Comparison of ENCODE assay signal across 23 mouse cellular contexts in the genomic region with DNA sequence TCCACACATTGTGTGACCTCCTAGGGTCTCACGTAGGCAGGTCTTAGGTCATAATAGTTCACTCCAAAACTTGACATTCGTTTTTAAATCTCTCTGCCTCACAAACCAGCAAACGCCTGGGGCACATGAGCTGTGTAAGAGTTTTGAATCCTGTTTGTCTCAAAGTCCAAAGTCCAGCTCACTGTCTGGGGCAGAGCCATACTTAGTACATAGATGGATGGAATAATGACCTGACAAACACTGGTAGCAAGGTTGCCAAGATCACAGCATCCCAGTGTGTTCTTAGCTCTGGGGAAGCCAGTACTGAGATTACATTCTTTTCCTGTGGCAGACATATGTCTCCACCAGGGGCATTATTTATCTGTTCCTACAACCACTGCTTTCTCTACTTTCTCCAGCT.
DNase-seq lines count a peak whose midpoint lies in the region; ATAC-seq and TF ChIP-seq lines count a peak whose summit lies in the region.
"Had no signal": no experiment of that assay in that cellular context is flagged by ENCODE, and none has a peak within 500 bp of the region (broad histone marks: within the 10 kb centered on the region; RNA-seq: fewer than 3 reads in every experiment).

No protein-coding gene starts in this region.

- WGBS in cerebellum, adult 2 months, result 80% methylated on average over 3 of the region's 3 CpGs
- WGBS in kidney, embryonic 16.5 days, result 78% methylated on average over 3 of the region's 3 CpGs
- 31% methylated on average over 3 of the region's 3 CpGs for WGBS in liver, adult 2 months
- 71% methylated on average over 3 of the region's 3 CpGs for WGBS in liver, embryonic 11.5 days

- H3K79me2 ChIP-seq in liver, adult 2 months (ENCODE audit: control insufficient read depth, insufficient read depth, low read length), result no peaks in the 10 kb centered on the region

- no peak overlapping the region for H3K4me3 ChIP-seq in cerebellum, adult 2 months (replicated peaks; ENCODE audit: insufficient read depth, low read depth, low read length)
- no peak overlapping the region for H3K4me3 ChIP-seq in kidney, embryonic 16.5 days (ENCODE audit: low read length)
- no peak overlapping the region for H3K4me3 ChIP-seq in liver, adult 2 months (ENCODE audit: insufficient read depth, low read depth, low read length)
- H3K4me3 ChIP-seq in liver, embryonic 11.5 days (ENCODE audit: low read depth, low read length), result no peak overlapping the region
- H3K4me3 ChIP-seq: embryonic facial prominence, embryonic 12.5 days; embryonic facial prominence, embryonic 15.5 days; gastrocnemius, adult 2 months; heart, embryonic 12.5 days; heart, embryonic 15.5 days had no signal

- no peaks in the 10 kb centered on the region for H3K36me3 ChIP-seq in kidney, embryonic 16.5 days (ENCODE audit: insufficient read depth, low read length)
- H3K36me3 ChIP-seq in liver, adult 2 months (ENCODE audit: control insufficient read depth, insufficient read depth, low read length), result no peaks in the 10 kb centered on the region
- H3K36me3 ChIP-seq in liver, embryonic 11.5 days (ENCODE audit: control insufficient read depth, insufficient read depth, low read length), result no peaks in the 10 kb centered on the region
- H3K36me3 ChIP-seq: embryonic facial prominence, embryonic 12.5 days; embryonic facial prominence, embryonic 15.5 days; heart, embryonic 12.5 days; heart, embryonic 15.5 days had no signal

- no peak for TF ChIP-seq POLR2A in cerebellum, adult 2 months (IDR thresholded peaks at IDR 0.05; ENCODE audit: borderline replicate concordance, insufficient read depth, low read length)
- TF ChIP-seq POLR2A in liver, adult 2 months (IDR thresholded peaks at IDR 0.05; ENCODE audit: extremely low read depth, insufficient read depth, low read length), result no peak

- H3K27me3 ChIP-seq in cerebellum, adult 2 months (ENCODE audit: control insufficient read depth, insufficient read depth, low read length), result no peaks in the 10 kb centered on the region
- 0 out of 2 replicates have a peak, but pooled peaks cover 3% of the 10 kb centered on the region for H3K27me3 ChIP-seq in kidney, embryonic 16.5 days (ENCODE audit: insufficient read depth, low read length)
- no peaks in the 10 kb centered on the region for H3K27me3 ChIP-seq in liver, adult 2 months (ENCODE audit: control insufficient read depth, insufficient read depth, low read length)
- H3K27me3 ChIP-seq in liver, embryonic 11.5 days (replicated peaks; ENCODE audit: control insufficient read depth, insufficient read depth, low read length), result no peaks in the 10 kb centered on the region
- H3K27me3 ChIP-seq: embryonic facial prominence, embryonic 12.5 days; embryonic facial prominence, embryonic 15.5 days; heart, embryonic 12.5 days; heart, embryonic 15.5 days had no signal

- no peaks in the 10 kb centered on the region for H3K4me1 ChIP-seq in cerebellum, adult 2 months (ENCODE audit: control insufficient read depth, insufficient read depth, low read length)
- H3K4me1 ChIP-seq in kidney, embryonic 16.5 days (ENCODE audit: insufficient read depth, low read length), result no peaks in the 10 kb centered on the region
- 0 out of 2 replicates have a peak, but pooled peaks cover 4% of the 10 kb centered on the region for H3K4me1 ChIP-seq in liver, adult 2 months (ENCODE audit: control insufficient read depth, insufficient read depth, low read length)
- H3K4me1 ChIP-seq in liver, embryonic 11.5 days (replicated peaks; ENCODE audit: control insufficient read depth, insufficient read depth, low read length), result no peaks in the 10 kb centered on the region
- H3K4me1 ChIP-seq: embryonic facial prominence, embryonic 12.5 days; embryonic facial prominence, embryonic 15.5 days; heart, embryonic 12.5 days; heart, embryonic 15.5 days had no signal

- H3K9ac ChIP-seq in kidney, embryonic 16.5 days (replicated peaks; ENCODE audit: low read length), result no peak overlapping the region
- no peak overlapping the region for H3K9ac ChIP-seq in liver, adult 2 months (ENCODE audit: low read depth, low read length)
- no peak overlapping the region for H3K9ac ChIP-seq in liver, embryonic 11.5 days (ENCODE audit: low read depth, low read length)
- H3K9ac ChIP-seq: embryonic facial prominence, embryonic 12.5 days; embryonic facial prominence, embryonic 15.5 days; forebrain, postnatal 0 days; heart, embryonic 12.5 days; heart, embryonic 15.5 days; hindbrain, embryonic 14.5 days had no signal

- TF ChIP-seq CTCF in cerebellum, adult 2 months (IDR thresholded peaks at IDR 0.05; ENCODE audit: borderline replicate concordance, insufficient read depth, low read depth, low read length), result no peak
- no peak for TF ChIP-seq CTCF in liver, adult 2 months (IDR thresholded peaks at IDR 0.05; ENCODE audit: low read depth, low read length)

- no peaks in the 10 kb centered on the region for H3K9me3 ChIP-seq in kidney, embryonic 16.5 days (ENCODE audit: low read length)
- H3K9me3 ChIP-seq in liver, embryonic 11.5 days (ENCODE audit: control insufficient read depth, low read length), result no peaks in the 10 kb centered on the region
- H3K9me3 ChIP-seq: embryonic facial prominence, embryonic 12.5 days; embryonic facial prominence, embryonic 15.5 days; heart, embryonic 15.5 days had no signal

- no peak for ATAC-seq in kidney, embryonic 16.5 days (ENCODE audit: low FRiP score, low TSS enrichment)
- no peak for ATAC-seq in liver, embryonic 11.5 days (replicated peaks; ENCODE audit: low FRiP score)
- ATAC-seq: activated CD4-positive, CD25-positive, alpha-beta regulatory T cell, adult 4 months; forebrain, embryonic 14.5 days; forebrain, postnatal 0 days had no signal

- peak; percentile 13 to 29 for DNase-seq in cerebellum, postnatal 10 days
- DNase-seq in cerebellum, adult 2 months, result no peak
- DNase-seq in kidney, adult 8-10 months, result peak; percentile 3 to 17
- peak; percentile 88 for DNase-seq in liver, adult 2 months (ENCODE audit: extremely low read depth, low read depth, low spot score)
- no peak for DNase-seq in liver, embryonic 11.5 days (ENCODE audit: low spot score)
- DNase-seq: adrenal gland, postnatal 25 days; cerebellum, adult 11-12 months; cerebellum, adult 9-10 months; forebrain, postnatal 0 days; gastrocnemius, adult 2 months; gastrocnemius, postnatal 14 days; heart, adult 18-20 months; heart, postnatal 14 days; heart, postnatal 4 days had no signal

- H3K4me2 ChIP-seq in kidney, embryonic 16.5 days (replicated peaks; ENCODE audit: low read depth, low read length), result no peak overlapping the region
- H3K4me2 ChIP-seq in liver, embryonic 11.5 days, result no peak overlapping the region
- H3K4me2 ChIP-seq: embryonic facial prominence, embryonic 12.5 days; embryonic facial prominence, embryonic 15.5 days; heart, embryonic 12.5 days; heart, embryonic 15.5 days; hindbrain, embryonic 14.5 days had no signal

- no peak overlapping the region for H3K27ac ChIP-seq in cerebellum, adult 2 months (ENCODE audit: insufficient read depth, low read length)
- H3K27ac ChIP-seq in kidney, embryonic 16.5 days (ENCODE audit: low read length), result no peak overlapping the region
- H3K27ac ChIP-seq in liver, adult 2 months (replicated peaks; ENCODE audit: insufficient read depth, low read depth, low read length), result no peak overlapping the region
- no peak overlapping the region for H3K27ac ChIP-seq in liver, embryonic 11.5 days (ENCODE audit: low read depth, low read length)
- H3K27ac ChIP-seq: embryonic facial prominence, embryonic 12.5 days; embryonic facial prominence, embryonic 15.5 days; gastrocnemius, adult 2 months; heart, embryonic 15.5 days; hindbrain, embryonic 14.5 days; hindbrain, postnatal 0 days had no signal

Comparison
In these comparisons a context has a peak if more than half of its experiments do, and no peak if none do; other contexts are left out.
1. DNase-seq: peak in cerebellum, postnatal 10 days (2 of 2), kidney, adult 8-10 months (2 of 2) and liver, adult 2 months (single experiment); none in cerebellum, adult 2 months (0 of 2) and liver, embryonic 11.5 days (single experiment).